Mouse (Mus musculus): ENCODE measurements around the gene Snrnp35.

GRCm38 (mm10) chr5:124462297-124463025 is 20.5 kb upstream of the Snrnp35 start:
- TF ChIP-seq CTCF (IDR thresholded peaks at IDR 0.05; ENCODE audit: extremely low read depth, insufficient read depth, insufficient read length, insufficient replicate concordance): no peak
- TF ChIP-seq POLR2A (IDR thresholded peaks at IDR 0.05; ENCODE audit: low read depth, low read length): no peak
